Mouse (Mus musculus) embryo, embryonic 11 days (tissue): ENCODE data around the gene Il1f10.

Experiments
- DNase-seq: peaks from one replicate; pipeline ENCODE4 v3.0.0-alpha.2; 2015

The Il1f10 gene

DNA sequence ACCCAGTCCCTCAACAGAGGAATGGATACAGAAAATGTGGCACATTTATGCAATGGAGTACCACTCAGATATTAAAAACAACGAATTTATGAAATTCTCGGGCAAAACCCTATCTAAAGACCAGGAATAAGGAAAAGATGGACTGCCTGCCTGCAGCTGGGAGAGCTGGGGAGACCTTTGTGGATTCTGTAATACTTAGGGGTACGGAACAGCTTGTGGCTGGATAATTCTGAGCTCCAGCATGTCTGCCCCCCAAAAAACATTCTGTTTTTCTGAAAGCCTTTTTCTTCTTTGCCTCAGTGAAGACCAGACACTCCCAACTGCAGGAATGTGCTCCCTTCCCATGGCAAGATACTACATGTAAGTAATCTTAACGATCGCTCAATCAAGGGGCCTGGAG is at the start of gene Il1f10:
Gene Il1f10, plus strand, starts transcription at position 301 of the 400 bp plus-strand sequence.
- no peak for DNase-seq

DNA sequence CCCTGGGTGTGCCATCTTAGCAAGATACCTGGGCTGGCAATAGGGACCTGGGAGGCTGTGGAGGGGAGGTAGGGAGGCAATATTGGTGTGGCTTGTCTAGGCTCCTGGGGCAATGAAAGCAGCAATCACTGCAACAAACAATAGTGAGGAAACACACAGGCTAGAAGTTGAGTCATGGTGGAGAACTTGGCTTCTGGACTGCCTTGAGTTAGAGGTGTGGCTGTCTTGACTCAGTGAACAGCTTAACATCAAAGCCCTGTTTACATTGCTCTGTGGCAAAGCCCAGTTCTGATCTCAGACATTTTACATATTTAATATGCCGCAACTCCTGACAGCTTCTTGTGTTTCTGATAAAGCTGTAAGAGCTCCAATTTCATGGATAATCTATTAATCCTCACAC is 23.5 kb upstream of the Il1f10 start:
- no peak for DNase-seq

DNA sequence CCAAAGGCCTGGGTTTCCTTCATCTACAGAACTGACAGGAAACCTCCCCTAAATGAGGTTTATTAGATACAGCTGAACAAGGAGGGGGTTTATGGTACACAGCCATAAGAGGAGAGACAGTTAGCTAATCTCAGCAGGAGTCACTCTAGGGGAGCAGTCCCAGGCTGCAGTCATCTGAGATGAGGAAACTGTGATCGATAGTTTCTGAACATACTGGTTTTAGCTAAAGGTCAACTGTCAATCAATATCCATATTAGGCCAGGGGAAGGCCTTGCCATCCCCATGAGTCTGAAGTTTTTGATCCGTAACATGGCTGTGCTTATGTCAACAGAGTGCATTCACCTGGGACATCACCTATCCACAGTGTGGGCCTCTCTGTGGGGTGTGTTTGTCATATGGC is 17.4 kb upstream of the Il1f10 start:
- no peak for DNase-seq

DNA sequence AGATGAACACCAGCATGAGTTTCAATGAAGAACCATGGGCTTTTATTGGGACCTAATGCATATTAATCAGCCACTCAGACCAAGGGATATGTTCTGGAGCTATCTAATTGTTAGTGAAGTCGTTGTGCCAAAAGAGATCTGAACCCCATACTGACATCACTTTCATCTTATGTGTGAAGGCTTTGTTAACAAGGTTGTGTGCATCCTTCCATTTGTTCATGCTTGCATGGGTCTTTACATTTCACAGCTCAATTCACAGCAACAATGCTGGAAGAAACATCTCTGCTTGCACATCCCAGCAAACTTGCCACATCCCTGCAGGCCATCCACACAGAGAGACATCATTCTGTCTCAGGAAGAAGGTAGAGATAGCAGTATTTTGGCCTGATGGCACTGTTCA is 15.8 kb upstream of the Il1f10 start:
- peak; percentile 3 for DNase-seq

DNA sequence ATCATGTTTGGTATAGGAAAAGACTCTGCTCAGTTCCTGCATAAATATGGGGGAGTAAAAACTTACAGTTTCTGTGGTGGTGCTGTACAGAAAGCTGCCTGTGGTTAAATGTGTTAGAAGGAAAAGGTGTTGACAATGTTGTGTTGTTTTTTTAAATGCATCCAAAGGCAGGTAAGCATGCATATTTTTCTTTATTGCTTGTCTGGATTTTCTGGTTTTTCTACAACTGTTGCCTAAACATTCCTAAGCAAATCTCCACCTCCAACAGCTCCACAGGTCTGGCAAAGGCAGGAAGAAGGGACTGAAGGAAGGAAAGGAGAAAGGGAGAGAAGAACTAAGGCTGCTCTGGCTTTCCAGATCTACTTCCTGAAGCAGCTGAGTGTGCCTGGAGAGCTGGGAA is 14.3 kb upstream of the Il1f10 start, which contains the start of gene Il1f5:
Gene Il1f5, plus strand, starts transcription at position 301 of the 400 bp plus-strand sequence.
- DNase-seq: no peak

DNA sequence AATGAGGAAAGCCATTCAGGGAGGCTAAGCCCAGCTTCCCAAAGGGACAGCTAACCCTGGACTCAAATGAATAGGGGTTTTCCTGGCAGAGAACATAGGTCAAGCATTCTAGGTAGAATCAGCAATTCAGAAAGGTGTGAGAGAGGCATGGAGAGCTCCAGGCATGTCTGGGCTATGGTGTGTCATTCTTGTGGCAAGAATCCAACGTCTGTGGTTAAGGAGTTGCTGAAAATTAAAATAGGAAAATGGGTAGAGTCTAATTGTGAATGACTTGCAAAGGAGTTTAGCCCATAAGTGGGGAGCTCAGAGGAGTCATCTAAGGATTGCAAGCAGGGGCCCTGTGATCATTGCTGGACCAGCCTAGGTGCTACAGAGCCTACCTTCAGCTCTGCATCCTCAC is 3.6 kb downstream of the Il1f10 start:
- no peak for DNase-seq

DNA sequence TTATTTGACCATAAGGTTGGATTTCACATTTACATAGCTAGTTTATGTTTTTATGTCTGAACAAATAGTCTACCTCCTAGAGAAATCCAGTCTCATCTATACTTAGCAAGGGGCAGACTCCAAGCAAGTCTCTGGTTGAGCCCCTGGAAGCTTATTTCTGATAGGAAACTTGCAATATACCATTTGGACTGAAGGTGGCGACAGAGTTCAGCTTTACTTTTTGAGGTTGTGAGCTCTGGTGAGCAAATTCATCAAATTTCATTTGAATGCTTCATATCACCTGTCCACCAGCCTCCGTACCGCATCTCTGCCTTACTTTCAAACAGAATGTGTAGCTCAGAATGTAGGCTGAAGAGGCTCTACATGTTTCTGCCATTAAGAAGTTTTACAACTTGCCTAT is 5.8 kb downstream of the Il1f10 start:
- DNase-seq: peak; percentile 73

DNA sequence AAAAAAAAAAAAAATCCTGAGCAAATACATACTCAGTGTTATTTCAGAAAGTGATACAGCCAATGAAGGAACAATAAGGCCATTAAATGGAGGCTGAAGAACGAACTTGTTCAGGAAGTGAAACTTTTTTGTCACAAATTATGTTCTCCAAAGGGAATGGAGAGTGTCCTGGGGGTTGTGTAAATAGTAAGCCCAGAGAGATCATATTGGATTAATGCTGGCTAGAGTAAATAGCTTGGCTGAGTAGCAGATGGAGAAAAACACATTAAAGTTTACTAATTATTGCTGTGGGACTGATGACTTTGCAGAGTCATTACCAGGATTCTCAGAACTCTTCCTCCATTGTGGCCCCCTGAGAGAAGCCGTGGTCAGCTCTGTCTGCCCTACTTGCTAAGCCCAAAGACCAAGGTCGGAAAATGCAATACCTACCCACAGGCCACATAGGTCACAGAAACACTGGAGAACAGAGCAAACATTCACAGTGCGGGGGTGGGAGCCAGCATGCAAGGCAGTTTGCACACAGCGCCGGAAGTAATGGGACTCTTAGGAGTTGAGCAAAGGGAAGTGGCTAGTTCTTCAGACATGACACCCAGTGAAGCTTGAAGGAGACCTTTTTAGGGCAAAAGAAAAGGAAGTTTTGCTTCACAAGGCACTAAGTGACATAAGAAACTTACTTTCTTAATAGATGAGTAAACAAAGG is 20.5 kb downstream of the Il1f10 start:
- no peak for DNase-seq

DNA sequence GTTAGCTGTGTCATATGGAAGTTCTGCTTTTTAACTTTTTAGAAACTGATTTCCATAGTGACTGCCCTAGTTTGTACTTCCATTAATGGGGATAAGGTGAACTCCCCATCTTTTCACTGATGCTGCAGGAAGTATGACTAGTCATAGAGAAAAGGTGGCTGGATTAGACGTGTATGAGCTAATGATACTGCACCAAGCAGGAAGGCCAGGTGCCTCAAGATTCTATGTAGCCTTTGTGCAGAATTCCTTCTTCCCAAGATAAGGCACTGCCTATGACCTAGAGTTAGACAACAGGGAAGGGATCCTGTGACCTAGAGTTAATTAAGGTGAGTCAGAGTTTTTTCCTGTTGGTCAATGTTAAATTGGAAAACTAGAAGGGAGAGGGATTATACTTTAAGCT is 25.9 kb downstream of the Il1f10 start:
- no peak for DNase-seq

DNA sequence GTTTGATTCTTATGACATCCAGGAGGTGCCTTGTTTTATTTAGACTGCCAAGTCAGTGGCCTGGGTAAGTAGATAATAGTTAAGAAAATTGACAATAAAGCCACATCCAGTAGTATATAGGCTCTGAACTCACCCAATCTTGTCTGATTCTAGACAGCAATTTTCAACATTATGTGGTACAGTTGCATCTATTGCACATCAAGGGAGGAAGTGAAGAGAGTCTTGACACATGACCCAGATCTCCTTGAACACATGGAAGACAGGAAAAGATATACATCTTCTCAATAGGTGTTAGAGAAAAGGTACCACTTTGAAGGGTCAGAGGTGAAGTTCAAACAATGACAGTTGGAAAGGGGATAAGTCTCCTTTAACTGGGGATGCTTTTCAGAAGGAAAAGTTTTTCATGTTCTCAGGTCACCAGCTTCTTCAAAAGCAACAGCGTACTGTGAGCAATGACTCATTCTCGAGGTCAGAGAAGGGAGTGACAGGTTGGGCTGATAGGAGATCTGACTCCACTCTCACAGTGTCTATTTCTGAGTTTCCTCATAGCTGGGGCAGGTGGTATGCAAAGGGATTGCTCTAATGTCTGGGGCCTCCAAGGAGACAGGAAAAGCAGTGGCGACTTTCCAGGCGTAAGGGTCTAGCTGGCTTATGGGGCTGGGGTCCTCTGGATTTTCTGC is 27.1 kb downstream of the Il1f10 start:
- no peak for DNase-seq

DNA sequence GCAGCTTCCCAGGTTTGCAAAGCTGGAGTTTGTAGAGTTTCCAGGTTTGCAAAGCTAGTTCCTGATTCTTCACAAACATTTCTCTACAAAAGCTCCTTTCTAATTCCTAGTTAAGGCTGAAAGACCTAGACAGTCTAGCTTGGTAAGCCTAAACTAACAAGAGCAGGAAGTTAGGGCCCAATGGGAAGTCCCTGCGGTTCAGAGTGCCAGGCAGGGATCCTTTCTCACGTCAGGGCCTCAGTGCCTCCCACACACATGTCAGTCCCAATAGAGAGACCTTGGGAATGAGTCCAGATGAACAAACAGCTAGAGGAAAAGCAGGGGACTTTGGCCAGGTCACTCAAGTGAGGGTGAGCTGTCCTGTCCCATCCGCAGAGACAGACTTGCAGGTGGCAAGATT is 44.3 kb downstream of the Il1f10 start:
- DNase-seq: no peak

DNA sequence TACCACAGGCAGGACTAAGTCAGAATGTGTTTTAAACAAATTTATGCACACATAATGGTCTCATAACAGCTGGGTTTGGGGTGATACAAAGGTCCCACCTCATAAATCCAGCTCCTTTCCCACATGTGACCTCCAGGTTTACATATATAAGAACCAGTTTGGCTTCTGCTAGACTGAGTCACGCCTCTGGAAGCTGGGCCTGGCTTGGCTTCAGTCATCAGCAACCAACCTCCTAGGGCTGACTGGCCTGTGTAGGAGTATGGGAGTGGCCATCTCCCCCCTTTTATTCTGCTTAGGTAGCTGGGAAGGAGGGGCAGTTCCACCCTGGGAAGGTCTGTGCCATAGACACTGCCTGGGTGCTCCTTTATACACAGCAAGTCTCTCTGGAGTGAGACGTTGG is 45.5 kb downstream of the Il1f10 start, which contains the start of gene Il1rn:
Gene Il1rn, plus strand, starts transcription at position 309 of the 400 bp plus-strand sequence.
- no peak for DNase-seq

DNA sequence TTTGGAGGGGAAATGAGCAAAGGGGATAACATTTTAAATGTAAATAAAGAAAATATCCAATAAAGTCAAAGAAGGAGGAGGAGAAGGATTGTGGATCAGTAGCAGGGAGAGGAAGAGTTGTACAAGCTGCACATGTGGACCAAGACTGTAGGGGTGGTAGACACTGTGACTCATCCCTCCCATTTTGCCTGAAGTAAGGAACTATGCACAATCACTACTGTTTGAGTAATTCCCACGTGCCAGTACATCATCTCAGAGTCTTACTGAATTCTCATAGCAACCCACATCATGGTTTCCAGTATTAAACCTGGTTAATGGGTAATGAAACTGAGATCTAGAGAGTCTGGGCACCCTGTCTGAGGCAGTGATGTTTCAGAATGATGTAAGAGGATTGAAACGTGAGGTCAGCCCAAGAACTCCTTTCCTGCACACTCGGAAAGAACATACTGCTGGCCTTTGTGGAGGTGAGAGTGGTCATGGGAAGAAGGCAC is 50.4 kb downstream of the Il1f10 start:
- no peak for DNase-seq
